Mouse (Mus musculus) intestine, embryonic 16.5 days (tissue): ENCODE measurements at regions not wholly inside any gene's neighbourhood (a gene's known extent, or its start where the extent isn't known, plus 50 kb on each side); places are given as distances from the start of the nearest gene placed in this dataset.

Source experiments
- ATAC-seq: fragments of 200-750 bp; cut with Nextera tagmentation; 2 replicates; pipeline ENCODE4 v1.8.0; 2017; ENCODE audit warnings: moderate TSS enrichment, moderate library complexity
- H3K27ac ChIP-seq: fragments of 300-500 bp; sonication (generic); 2 replicates; pipeline ENCODE4 v1.5.1; 2014; ENCODE audit warnings: mild to moderate bottlenecking, low read length
- H3K27me3 ChIP-seq: fragments of 300-500 bp; sonication (generic); replicated peaks from 2 replicates; pipeline ENCODE4 v1.6.1; 2014; ENCODE audit warnings: low read length, control low read depth, mixed read lengths; ENCODE audit not compliant: control insufficient read depth, insufficient read depth
- H3K36me3 ChIP-seq: fragments of 300-500 bp; sonication (generic); 2 replicates; pipeline ENCODE4 v1.6.1; 2014; ENCODE audit warnings: low read length, control low read depth; ENCODE audit not compliant: control insufficient read depth, insufficient read depth
- H3K4me1 ChIP-seq: fragments of 300-500 bp; sonication (generic); 2 replicates; pipeline ENCODE4 v1.6.1; 2014; ENCODE audit warnings: low read length, control low read depth, mixed read lengths; ENCODE audit not compliant: control insufficient read depth, insufficient read depth
- H3K4me2 ChIP-seq: fragments of 300-500 bp; sonication (generic); 2 replicates; pipeline ENCODE4 v1.6.1; 2014; ENCODE audit warnings: low read depth, low read length, control low read depth
- H3K4me3 ChIP-seq: fragments of 300-500 bp; sonication (generic); 2 replicates; pipeline ENCODE4 v1.5.1; 2014; ENCODE audit warnings: mild to moderate bottlenecking, low read length
- H3K9ac ChIP-seq: fragments of 300-500 bp; sonication (generic); 2 replicates; pipeline ENCODE4 v1.6.1; 2014; ENCODE audit warnings: low read depth, low read length
- H3K9me3 ChIP-seq: fragments of 300-500 bp; sonication (generic); 2 replicates; pipeline ENCODE4 v1.6.1; 2016; ENCODE audit warnings: low read length, control low read depth; ENCODE audit not compliant: control insufficient read depth
- WGBS: fragments of 180-500 bp; shearing (Covaris S2); extraction: QIAGEN DNeasy Blood & Tissue Kit; methylation state at CpG from one replicate; pipeline ENCODE4 v1.1.7; 2014; 5-methylcytosine and 5-hydroxymethylcytosine counted together

DNA sequence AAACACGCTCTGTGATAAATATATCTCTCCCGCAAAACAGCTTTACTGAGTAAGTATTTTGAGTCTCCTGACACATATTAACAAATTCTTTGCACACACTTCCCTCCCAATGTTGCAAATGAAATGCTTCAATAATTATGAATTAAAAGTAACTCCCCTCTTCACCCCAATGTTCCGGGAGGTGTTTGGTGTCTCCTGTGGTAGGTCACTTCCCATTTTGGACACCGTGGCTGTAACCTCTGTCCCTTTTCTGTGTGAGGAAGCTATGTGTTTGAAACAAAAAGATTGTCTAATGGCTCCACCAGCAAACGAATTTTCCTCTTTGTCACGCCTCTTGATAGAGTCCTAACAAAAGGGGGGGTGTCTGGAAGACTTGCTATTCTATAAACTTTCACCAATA, 122.5 kb upstream of the Adgrl2 start:
- H3K9ac ChIP-seq: peak overlapping the region; percentile 17; the same call in 1 of the 2 replicates
- H3K4me3 ChIP-seq: no peak overlapping the region
- no peaks in the 10 kb centered on the region for H3K27me3 ChIP-seq
- no peak for ATAC-seq
- H3K4me1 ChIP-seq: peaks cover 22% of the 10 kb centered on the region
- H3K27ac ChIP-seq: peak overlapping the region; percentile 15; the same call in 1 of the 2 replicates
- H3K9me3 ChIP-seq: no peaks in the 10 kb centered on the region
- H3K4me2 ChIP-seq: peak overlapping the region; percentile 29
- WGBS: 76% methylated on average over 6 of the region's 6 CpGs
- no peaks in the 10 kb centered on the region for H3K36me3 ChIP-seq

DNA sequence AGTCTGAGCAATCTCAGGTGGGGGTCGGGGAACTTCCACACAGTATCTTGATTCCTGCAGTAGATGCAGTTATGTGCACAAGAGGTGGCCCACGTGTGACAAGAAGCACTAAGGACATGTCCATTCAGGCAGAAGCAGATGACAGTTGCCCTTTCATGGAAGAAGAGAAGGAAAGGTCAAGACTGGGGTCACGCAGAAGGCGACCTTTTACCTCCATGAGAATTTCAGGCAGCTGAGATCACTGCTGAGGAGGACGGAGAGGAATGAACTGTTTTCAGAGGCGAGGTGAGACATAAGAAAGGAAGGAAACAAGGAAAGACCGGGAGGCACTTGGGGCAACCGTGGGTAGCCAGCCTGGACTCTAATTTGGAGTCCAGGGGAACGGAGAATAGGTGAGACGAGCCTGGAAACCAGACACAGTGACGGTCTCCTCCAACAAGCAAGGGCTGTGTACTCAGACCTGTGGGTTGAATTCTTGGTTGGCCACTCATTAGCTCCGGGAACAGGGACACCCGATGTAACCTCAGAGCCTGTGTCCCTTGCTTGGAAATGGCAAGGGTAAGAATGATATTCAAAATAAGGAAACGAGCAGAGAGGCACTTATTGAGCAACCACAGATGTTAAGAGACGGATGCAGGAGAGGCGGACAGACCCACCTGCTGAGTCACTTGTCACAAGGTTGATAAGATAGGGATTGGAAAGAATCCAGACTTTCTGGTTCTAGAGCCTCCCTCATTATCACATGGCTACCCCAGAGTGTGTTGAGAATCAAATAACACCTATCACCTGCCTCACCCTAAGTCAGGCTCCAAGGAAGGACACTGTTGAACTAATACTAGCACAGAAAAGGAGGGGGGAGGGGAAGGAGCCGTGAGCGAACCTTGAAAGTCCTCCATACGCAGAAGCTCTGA, 121.4 kb upstream of the Adgrl2 start:
- Histone ChIP-seq H3K4me2 (peak overlapping the region; percentile 29; the same call in 1 of the 2 replicates), H3K27me3 (no peaks in the 10 kb centered on the region), H3K4me1 (peaks cover 22% of the 10 kb centered on the region), H3K9ac (no peak overlapping the region), H3K9me3 (no peaks in the 10 kb centered on the region), H3K27ac (peak overlapping the region; percentile 80), H3K4me3 (peak overlapping the region; percentile 6; the same call in 1 of the 2 replicates), H3K36me3 (no peaks in the 10 kb centered on the region)
- ATAC-seq: peak; percentile 98
- WGBS: 50% methylated on average over 19 of the region's 19 CpGs

DNA sequence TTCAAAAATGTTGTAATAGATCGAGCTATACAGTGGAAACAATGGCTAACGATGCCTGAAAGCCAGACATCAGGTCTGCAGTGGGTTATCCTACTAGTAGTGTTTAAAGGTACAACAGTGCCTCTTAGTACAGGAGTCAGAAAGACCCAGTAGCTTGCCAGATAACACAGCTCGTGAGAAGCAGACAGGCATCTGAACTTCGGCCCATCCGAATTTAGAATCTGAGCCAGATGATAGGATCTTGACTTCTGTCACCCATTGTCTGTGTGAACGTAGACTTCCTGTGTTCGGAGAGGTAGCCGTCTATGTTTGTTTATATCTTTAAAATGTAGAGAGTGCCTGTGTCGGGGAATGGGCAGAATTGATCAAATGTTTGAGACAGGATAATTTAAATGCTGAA, 120.5 kb upstream of the Adgrl2 start:
- Histone ChIP-seq H3K36me3 (no peaks in the 10 kb centered on the region), H3K9ac (no peak overlapping the region), H3K4me1 (peaks cover 21% of the 10 kb centered on the region), H3K4me3 (no peak overlapping the region), H3K27ac (peak overlapping the region; percentile 79), H3K4me2 (no peak overlapping the region), H3K27me3 (no peaks in the 10 kb centered on the region), H3K9me3 (no peaks in the 10 kb centered on the region)
- 29% methylated on average over 9 of the region's 9 CpGs for WGBS
- ATAC-seq: no peak

DNA sequence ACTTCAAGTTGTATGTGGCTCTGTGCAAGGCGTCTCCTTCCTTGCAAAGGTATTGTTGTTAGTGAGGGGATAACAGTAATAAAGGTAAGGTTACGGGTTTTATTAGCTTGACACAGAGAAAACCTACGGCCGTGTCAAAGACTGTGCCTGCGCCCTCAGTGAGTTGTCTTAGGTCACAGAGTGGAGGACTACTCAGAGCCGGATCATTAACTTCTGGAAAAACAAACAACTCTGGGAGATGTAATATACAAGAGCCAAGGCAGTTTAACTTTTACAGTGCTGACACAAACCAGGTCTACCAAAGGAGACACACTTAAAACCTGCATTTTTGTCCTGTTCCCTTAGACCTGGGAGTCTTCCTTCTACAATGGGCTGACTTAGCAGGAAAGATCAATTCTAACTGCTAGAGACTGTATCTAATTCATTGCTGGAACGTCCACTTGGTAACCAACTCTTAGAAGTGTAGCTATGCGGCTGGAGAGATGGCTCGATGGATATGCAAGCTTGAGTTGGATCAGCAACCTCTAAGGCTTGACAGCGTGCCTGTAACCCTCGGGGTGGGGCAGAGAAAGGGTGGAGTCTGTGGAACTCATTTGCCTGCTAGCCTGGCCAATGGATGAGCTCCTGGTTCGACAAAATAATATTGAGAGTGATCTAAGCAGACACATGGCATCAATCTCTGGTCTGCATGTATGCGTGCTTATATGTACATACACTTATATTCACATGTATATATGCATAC, 115.5 kb upstream of the Adgrl2 start:
- Histone ChIP-seq H3K36me3 (no peaks in the 10 kb centered on the region), H3K4me2 (no peak overlapping the region), H3K27ac (no peak overlapping the region), H3K9me3 (no peaks in the 10 kb centered on the region), H3K4me1 (peaks cover 12% of the 10 kb centered on the region), H3K9ac (no peak overlapping the region), H3K27me3 (no peaks in the 10 kb centered on the region), H3K4me3 (no peak overlapping the region)
- 57% methylated on average over 13 of the region's 13 CpGs for WGBS
- ATAC-seq: peak; percentile 47

DNA sequence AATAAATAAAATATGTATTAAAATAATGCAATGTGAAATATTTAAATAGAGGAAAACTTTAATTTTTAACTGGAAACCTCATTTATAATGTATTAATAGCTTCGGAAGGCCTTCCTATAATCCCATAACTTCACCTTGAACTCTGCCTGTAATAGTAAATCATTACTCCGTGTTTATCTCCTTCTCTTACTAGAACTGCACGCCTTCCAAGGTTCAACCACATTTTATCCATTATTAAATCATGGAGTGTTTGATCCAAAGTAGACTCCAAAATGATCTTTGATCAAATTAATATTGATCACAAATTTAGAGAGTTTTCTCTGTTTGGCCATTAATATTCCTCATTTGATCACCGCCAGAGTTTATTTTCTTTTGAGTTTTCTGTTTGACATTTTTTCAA, 114.8 kb upstream of the Adgrl2 start:
- Histone ChIP-seq H3K4me1 (peaks cover 5% of the 10 kb centered on the region; the same call in 1 of the 2 replicates), H3K27ac (no peak overlapping the region), H3K4me2 (no peak overlapping the region), H3K9me3 (no peaks in the 10 kb centered on the region), H3K27me3 (no peaks in the 10 kb centered on the region), H3K36me3 (no peaks in the 10 kb centered on the region), H3K4me3 (no peak overlapping the region), H3K9ac (no peak overlapping the region)
- ATAC-seq: peak; percentile 60; the same call in 1 of the 2 replicates
- WGBS: 72% methylated on average over 4 of the region's 4 CpGs

DNA sequence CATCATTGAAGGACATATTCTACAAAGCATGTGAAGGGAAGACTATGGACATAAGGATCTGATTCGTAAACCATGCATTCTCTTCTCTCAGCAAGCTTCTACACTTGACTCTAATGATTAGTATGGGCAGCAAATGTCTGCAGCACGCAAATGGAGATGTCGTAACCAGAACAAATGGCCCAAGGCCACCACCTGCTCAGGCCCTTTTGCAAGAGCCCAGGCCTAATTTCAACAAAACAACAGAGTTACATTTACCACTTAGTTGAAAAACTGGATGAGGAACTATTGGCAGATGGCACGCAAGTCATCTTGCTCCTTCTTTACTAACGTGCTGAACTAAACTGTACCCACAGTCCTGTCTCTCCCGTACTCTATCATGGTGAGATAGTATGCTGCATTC, 113.7 kb upstream of the Adgrl2 start:
- no peaks in the 10 kb centered on the region for H3K27me3 ChIP-seq
- no peaks in the 10 kb centered on the region for H3K36me3 ChIP-seq
- no peak for ATAC-seq
- H3K4me2 ChIP-seq: no peak overlapping the region
- H3K27ac ChIP-seq: no peak overlapping the region
- no peak overlapping the region for H3K9ac ChIP-seq
- no peak overlapping the region for H3K4me3 ChIP-seq
- WGBS: 82% methylated on average over 6 of the region's 6 CpGs
- peaks cover 3% of the 10 kb centered on the region; the same call in 1 of the 2 replicates for H3K4me1 ChIP-seq
- no peaks in the 10 kb centered on the region for H3K9me3 ChIP-seq

DNA sequence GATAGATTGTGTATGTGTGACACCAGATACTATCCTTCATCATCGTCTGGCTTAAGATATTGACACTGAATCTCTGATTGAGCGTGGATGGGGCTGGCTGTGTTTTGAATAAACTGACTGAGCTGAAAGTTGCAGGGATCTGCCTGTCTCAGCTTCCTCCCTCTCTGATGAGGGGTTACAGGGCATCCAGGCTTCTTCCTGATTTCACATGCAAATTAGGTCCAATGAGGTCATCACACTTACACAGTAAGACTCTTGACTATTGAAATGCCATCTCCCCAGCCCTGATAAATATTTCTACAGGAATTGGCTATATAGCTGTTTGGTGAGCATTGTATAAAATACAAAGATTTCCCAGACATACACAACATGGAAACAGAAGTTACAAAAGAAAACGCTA, 113.1 kb upstream of the Adgrl2 start:
- Histone ChIP-seq H3K4me1 (peaks cover 3% of the 10 kb centered on the region; the same call in 1 of the 2 replicates), H3K36me3 (no peaks in the 10 kb centered on the region), H3K27me3 (no peaks in the 10 kb centered on the region), H3K27ac (no peak overlapping the region), H3K9me3 (no peaks in the 10 kb centered on the region), H3K9ac (no peak overlapping the region), H3K4me2 (no peak overlapping the region), H3K4me3 (no peak overlapping the region)
- ATAC-seq: no peak
- WGBS: 88% methylated on average over 3 of the region's 3 CpGs

DNA sequence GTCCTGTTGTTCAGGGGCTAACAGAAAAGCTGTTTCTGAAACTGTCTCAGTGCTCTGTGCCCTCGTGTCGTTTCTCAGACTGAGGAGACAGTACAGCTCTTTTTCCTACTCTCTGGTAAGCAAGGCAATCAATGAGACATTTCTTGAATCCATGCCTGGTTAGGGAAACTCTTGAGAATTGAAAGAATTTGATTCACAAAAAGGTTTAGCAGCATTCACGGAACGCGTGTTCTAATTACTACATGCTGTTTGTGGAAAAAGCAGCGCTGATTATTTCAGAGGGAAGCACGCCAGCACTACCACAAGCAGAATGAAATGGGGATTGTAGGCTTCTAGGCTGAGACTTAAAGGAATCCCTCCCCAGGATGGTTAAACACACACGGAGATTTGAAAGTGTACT, 112.5 kb upstream of the Adgrl2 start:
- no peak for ATAC-seq
- 74% methylated on average over 8 of the region's 8 CpGs for WGBS
- peaks cover 3% of the 10 kb centered on the region; the same call in 1 of the 2 replicates for H3K4me1 ChIP-seq
- no peak overlapping the region for H3K4me3 ChIP-seq
- no peaks in the 10 kb centered on the region for H3K9me3 ChIP-seq
- H3K27me3 ChIP-seq: no peaks in the 10 kb centered on the region
- no peaks in the 10 kb centered on the region for H3K36me3 ChIP-seq
- no peak overlapping the region for H3K27ac ChIP-seq
- no peak overlapping the region for H3K4me2 ChIP-seq
- no peak overlapping the region for H3K9ac ChIP-seq

DNA sequence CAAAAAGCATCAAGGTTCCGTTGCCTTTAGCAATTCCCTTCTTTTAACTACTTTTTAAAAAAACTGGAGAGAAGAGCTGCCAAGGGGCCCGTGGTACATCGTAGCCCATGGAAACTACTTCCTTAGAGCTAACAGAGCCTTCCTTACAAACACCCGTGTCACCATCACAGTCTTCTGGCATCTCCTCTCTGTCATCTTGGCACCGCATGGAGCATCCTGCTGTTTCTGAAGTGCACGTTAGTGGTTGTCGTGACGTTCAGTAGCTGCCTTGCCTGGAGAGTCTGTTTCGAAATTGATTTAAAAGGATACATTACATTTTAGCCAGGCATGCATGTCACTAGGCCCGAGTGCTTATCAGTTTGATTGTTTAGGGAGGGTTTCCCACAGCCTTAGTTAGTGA, 111.4 kb upstream of the Adgrl2 start:
- Histone ChIP-seq H3K4me3 (no peak overlapping the region), H3K9ac (no peak overlapping the region), H3K4me2 (no peak overlapping the region), H3K4me1 (peaks cover 3% of the 10 kb centered on the region; the same call in 1 of the 2 replicates), H3K9me3 (no peaks in the 10 kb centered on the region), H3K36me3 (no peaks in the 10 kb centered on the region), H3K27ac (no peak overlapping the region), H3K27me3 (no peaks in the 10 kb centered on the region)
- WGBS: 76% methylated on average over 10 of the region's 10 CpGs
- no peak for ATAC-seq
